Mouse (Mus musculus) frontal cortex, postnatal 36 days (tissue): ENCODE measurements around the gene Edem3.
"Not testable (repeated sequence)": the region's sequence is repeated elsewhere in the genome, so short reads cannot be mapped to it uniquely, and the experiment has no call there.

Experiments used
- DNase-seq, 2 experiments: peaks; one replicate each; pipeline ENCODE4 v3.0.0; 2022; ENCODE audit warnings: low spot score in 2 of 2

Edem3 gene

DNA sequence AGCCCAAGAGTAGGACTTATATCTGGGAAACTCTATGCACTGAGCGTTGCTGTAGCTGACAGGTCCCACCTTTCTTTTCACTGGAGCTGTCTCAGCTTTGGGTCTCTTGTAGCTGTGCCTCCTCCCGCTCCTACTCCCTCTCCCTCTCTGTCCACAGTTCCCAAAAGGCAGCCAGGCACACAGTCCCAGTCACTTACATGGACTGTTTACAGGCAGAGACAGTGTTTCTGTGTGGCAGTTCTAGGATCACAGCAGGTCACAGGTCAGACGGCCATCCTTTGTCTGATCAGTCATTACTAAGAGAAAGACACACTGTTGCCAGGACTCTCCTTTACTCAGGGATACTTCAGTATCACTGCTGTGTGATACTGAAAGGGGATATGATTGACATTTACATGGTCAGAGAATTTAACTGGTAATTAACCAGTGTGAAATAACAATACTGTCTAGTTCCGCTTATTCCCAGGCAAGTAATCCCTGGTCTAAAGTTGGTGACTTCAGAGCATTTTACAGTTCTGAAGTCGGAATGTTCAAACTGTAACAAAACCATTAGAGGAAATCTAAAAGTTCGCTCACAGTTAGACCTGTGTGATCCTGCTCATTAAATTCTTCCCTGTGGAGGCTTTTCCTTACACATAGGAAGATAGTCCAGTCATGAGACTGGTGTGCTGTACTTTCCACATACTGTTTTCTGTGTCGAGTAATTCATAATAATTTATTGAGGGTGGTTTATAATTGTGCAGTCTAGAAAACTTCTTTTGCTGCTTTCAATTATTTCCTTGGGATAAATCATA is 55.7 kb downstream of the Edem3 start:
- no peak for DNase-seq

DNA sequence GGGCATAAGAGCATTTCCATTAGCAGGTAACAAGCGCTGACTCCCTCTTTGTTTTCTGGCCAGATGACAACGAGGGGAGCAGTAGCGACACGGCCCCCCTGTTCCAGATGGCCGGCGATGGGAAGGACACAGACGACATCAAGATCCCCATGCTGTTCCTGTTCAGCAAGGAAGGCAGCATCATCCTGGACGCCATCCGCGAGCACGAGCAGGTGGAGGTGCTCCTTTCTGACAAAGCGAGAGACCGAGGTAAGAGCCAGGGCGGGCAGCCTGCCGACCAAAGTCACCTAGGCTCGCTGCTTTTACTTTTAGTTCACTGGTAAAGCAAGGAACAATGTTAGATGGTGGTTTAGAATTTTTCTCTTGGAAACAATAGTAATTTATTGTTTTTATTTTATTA is 56.3 kb downstream of the Edem3 start:
- no peak for DNase-seq

DNA sequence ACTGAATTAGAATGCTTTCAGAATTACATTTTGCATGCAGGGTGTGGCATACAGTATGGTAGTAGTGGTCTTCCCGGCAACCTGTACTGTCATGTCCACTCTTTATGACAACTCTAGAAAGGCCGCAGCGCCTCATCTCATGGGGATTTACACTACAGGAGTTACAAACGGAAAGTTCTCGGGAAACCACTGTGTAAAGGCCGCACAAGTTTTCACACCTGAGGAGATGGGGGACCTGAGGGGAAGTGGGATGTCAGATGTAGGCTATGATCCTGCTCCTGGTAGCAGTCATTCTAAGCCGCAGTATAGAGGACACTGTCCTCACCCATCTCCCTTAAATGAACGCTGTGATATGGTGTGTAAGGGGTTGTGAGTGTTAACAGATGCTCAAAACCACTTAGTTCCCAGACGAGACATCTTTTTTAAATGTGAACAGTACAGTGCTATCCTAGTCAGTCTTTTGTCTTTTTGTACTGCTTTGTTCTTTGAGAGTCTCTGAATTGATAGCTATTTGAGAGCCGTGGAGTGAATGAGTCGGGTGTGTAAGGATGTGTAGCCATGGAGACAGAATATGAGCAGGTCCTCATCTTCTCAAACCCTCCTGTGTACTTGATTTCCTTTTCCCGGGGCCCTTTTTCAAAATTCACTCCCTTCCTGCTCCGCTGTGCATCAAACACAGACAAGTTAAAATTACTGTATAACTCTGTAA is 57.0 kb downstream of the Edem3 start:
- no peak for DNase-seq

DNA sequence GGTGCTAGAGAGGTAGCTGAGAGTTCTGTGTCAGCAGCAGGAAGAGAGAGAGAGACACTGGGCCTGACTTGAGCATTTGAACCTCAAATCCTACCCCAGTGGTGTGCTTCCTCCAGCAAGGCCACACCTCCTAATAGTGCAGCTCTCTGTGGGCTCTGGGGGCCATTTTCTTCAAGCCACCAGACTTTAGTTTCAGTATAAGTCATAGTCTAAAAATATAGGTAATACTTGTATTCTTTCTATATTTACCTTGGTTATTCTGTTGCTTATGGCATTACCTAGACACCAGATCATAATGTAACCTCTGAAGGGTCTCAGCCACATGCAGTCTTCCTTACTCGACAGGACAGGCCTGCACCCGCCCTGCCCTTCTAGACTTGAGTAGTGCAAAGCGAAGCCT is 60.9 kb downstream of the Edem3 start:
- DNase-seq, result no peak

GRCm38 (mm10) chr1:151819190-151819589 is 64.0 kb downstream of the Edem3 start:
- DNase-seq, result no peak

- DNase-seq, result peak; percentile 63 to 78
Observed at GRCm38 (mm10) chr1:151820457-151820856, 65.3 kb downstream of the Edem3 start.

GRCm38 (mm10) chr1:151825065-151825464 is 69.9 kb downstream of the Edem3 start:
- DNase-seq, result no peak

- no peak for DNase-seq
Observed at GRCm38 (mm10) chr1:151831791-151832190, 76.6 kb downstream of the Edem3 start.

GRCm38 (mm10) chr1:151835261-151835660 is 80.1 kb downstream of the Edem3 start:
- no peak for DNase-seq

GRCm38 (mm10) chr1:151840345-151840744 is 85.2 kb downstream of the Edem3 start:
- not testable (repeated sequence) for DNase-seq

DNA sequence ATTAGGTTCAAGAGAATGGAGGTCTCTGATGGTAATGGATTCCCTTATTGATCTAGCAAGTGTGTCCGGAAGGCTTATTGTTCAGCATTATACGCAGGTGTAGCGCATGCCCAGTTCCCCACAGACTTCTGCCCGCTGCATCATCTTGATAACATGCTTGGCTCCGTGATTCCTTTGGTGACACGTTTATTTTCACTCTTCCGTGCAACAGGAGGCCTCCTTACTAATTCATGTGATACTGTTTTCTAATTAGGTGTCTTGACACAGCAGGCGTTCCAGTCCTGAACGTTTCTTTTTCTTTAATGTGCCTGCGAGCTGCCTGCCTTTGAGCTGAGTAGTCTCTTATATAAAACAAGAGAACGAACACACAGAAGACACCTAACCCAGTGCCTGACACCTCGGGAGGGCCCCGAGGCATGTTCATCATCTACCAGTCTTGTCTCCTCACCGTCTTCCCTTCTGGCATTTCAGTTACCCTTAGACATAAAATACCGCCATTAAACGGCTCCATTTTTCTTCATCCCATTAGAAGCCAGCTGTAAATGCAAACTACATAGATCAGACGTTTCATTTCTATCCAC is 90.2 kb downstream of the Edem3 start:
- DNase-seq, result no peak

DNA sequence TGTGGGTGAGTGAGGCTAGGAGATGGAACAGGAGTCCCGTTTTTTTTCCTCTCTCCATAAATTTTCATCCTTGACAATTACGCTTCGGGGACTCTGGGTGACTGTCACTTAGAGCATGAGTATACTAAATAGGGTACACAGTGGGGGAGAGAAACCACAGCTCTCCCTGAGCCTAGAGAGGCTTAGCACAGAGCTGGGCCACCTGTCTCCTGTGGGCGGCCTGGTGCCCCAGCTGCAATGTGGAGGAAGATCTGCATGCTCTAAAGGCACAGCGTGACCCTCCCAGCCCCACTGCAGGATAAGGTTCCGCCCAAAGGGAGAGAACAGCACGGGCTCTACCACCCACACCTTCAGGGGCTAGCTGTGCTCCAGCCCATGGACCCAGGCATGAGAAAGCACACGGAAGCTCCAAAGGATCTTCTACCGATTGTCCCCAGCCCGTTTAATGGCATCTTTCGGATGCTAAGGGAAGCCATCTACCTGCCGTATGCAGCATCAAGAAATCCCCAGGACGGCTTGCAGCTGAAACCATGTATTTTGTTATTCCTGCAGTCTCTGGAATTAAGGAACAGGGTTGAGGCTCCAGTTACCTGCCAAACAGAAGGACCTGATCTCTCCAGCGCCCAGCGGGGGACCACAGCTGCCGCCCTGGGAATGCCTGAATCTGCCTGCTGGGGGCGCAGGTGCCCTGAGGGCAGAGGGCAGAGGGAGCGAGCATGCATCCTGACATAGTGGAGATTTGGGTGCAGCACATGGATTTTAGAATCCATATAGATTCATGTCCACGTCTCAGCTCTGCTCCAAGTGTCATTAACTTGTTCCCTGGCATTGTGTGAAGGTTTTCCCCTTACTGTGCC is 91.0 kb downstream of the Edem3 start:
- DNase-seq, result no peak

DNA sequence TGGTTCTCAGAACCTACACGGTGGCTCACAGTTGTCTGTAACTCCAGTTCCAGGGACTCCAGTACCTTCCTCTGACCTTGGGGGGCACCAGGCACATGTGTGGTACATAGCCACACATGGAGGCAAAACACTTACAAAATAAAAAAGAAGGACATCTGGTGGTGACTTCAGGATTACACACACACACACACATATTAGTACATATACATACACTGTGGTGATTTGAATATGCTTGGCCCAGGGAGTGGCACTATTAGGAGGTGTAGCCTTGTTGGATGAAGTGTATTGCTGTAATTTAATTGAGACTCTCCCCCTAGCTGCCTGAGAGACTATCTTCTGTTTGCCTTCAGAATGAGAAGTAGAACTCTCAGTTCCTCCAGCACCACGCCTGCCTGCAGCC is 93.1 kb downstream of the Edem3 start:
- DNase-seq, result no peak

- no peak for DNase-seq
Observed at GRCm38 (mm10) chr1:151849993-151850608, 94.9 kb downstream of the Edem3 start.

DNA sequence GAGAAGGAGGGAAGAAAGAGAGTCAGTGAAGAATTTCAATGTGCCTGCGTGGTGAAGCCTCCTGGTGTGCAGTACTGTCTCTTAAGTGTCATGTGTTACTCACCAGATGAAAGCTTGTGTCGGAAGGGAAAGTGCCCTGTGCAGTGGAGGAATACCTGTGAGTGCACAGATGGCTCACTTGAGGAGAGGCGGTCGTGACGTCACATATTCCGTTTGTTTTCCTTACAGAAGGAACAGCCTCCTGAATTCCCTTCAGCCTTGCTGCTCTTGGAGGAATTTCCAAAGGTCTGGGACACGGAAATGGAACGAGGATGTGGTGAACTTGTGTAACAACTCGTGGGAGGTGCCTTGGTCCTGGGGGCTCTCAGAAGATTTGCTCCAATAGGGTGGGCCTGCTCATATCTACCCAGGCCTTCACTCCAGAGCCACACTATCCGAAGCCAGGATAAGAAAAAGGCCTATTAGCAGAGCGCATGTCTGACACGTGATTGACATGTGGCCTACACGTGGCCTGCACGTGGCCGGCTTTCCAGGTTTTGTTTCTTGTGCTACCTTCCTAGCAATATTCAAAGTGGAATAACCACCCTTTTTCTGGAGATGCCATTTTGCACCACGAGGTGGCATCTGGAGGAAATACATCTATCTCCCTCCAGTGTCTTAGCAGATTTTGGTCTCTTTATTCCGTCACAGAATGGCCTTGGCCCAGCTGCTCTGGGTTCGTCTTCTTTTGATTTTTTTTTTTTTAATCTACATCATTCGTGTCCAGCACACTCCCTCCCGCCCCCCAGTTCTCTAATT is 96.1 kb downstream of the Edem3 start:
- DNase-seq, result no peak

DNA sequence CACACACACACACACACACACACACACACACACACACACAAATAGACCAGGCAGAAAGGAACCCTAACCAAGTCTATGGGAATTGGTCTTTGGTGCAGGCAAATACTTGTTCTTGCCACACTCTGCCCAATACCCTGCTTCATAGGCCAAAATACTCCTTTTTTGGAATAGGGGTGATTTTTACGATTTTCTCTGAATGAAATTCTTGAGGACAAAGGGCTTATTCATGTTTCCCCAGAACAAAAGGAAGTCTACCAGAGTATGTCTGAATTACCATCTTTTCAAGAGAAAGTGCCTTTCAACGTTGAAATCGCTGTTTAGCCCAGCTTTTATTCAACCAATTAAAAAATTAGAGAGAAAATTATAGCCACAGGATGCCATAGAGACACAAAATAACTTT is 96.8 kb downstream of the Edem3 start:
- no peak for DNase-seq

GRCm38 (mm10) chr1:151855561-151855960 is 100.4 kb downstream of the Edem3 start:
- DNase-seq, result no peak

DNA sequence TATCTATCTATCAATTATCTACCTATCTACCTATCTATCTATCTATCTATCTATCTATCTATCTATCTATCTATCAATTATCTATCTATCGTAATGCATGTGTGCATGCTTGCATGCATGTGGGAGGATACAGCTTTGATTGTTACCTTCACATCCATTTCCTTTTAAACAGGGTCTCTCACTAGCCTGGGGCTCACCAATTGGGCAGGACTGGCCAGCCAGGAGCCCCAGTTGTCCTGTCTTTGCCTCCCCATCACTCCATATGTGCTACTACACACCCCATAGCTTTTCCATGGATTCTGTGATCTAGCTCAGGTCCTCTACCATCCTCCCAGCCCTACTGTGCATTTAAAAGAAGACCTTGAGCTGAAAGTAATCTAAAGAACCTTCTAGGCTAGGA is 103.3 kb downstream of the Edem3 start:
- DNase-seq, result no peak

DNA sequence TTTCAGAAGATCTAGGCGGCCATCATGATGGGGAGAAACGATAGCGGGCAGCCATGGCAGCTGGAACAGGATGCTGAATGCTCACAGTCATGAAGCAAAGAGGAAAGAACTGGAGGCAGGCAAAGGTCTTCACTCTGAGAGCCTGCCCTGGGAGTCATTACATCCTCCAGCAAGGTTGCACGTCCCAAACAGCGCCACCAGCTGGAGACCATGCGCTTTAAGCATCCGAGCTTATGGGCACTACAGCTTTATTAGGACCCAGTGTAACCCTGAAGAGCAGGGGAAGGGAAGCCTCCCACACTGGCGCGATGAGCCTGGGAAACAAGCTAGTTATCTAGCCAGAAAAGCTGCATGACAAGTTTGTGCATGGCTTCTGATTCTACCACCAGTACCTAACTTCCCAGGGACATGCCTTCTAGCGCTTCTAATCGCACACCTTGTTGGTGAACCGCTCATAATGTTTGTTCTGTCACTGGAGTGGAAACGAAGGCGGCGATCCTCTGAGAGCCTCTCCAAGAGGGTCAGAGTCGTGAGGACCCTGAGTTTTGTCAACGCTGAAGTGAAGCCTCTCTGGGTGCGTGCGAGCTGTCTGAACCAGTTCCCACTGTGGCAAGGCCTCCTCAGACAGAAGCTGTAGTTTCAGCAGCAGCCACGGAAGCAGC is 106.3 kb downstream of the Edem3 start:
- no peak for DNase-seq

DNA sequence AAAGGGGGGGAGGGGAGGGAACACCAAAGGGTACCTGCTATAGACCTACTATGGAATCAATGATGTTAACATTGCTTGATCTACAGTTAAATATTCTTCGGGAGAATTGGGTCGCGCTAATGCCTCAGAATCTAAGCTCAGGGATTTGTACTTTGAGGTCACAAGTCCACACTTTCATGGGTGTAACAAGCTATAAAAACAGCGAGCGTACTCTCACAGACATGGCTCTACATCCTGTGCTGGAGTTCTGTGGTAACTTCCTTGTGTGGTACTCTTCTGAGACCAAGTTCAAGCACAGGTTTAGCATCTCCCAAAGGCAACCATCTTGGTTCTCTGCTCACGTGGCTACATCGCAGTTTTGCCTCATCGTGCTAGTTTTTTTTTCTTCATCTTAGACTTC is 106.9 kb downstream of the Edem3 start:
- DNase-seq, result no peak
